Mouse (Mus musculus) lung, postnatal 4 days (tissue): ENCODE results near the gene Aplf.
"Not testable (repeated sequence)": the region's sequence is repeated elsewhere in the genome, so short reads cannot be mapped to it uniquely, and the experiment has no call there.

ENCODE experiments used
- DNase-seq, 2 experiments: peaks; one replicate each; pipeline ENCODE4 v3.0.0; 2021

The Aplf gene

GRCm38 (mm10) chr6:87671771-87672517, at the start of gene Aplf:
Gene Aplf, minus strand, starts transcription at chr6:87672193.
- DNase-seq, result peak; percentile 91 to 93

DNA sequence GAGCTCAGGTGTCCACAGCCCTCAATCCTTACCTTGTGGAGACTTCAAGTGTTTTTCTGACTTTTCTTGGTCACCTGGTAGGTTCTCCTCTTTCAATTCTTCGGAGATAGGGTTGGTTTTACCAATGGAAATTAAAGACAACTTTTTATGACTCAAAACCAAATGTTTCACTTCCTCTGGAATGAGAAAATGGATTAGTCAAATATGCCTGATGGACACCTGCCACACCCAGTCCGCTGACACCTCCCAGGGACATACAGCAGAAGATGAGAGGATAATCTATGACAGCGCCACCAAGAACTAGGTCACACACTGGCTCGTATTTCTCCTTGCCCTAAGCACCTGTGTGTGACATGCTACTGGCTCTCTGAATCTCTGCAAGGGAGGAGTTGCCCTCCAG, 42.1 kb upstream of the Aplf start:
- no peak for DNase-seq

DNA sequence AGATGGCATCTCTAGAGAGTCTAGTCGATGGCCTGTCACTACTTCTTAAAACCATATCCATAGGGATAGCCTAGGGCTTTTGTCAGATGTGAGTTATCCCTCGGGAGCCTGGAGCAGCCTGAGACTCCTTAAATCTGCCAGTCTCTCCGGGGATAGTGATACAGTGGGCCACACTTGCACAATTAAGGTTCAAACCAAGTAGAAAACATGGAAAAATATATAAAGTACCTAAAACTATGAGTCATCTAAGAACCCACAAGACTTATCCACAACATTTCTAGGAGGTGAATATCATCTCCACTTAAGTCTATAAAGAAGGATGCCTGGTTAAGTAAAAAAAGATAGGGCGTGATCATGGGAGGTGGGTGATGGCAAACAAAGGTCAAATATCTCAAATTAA, 40.3 kb upstream of the Aplf start:
- no peak for DNase-seq

- DNase-seq, result peak in 1 of 2 experiments; percentile 21
Observed at GRCm38 (mm10) chr6:87706246-87706645, 34.3 kb upstream of the Aplf start.

DNA sequence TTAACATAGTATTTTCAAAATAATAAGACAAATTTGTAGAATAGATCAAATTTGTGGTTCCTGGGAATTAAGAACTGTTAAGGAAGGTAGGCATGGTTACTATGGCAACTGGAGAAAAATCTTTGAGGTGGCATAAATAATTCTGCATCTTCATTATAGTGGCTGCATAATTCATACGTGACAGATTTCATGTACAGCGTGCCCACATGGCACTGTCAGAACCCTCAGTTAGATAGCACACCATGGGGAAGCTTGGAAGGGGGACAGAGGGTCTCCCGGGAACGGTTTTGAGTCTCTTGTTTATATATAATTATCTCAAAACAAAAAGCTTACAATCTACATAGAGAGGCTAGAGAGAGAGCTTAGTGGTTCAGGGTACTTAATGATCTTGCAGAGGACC, 24.6 kb upstream of the Aplf start:
- no peak for DNase-seq

DNA sequence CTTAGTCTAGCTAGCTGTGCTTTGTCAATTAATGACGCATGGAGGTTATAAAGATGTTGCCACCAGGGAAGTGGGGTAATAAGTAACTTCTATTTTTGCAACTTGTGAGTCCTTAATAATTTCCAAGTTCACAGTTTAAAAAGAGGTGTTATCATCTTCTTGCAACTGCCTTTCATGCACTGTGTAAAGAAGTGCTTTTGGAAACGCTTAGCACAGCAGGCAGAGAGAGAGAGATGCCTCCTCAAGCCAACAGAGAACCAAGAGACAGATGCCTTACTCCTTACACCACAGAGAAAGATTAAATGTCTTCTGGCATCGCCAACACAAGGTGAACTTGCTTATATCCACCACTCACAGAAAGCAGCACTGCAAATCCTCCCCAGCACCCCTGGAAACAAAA, 24.0 kb upstream of the Aplf start:
- no peak for DNase-seq

- no peak for DNase-seq
Observed at GRCm38 (mm10) chr6:87680418-87680817, 8.4 kb upstream of the Aplf start.

DNA sequence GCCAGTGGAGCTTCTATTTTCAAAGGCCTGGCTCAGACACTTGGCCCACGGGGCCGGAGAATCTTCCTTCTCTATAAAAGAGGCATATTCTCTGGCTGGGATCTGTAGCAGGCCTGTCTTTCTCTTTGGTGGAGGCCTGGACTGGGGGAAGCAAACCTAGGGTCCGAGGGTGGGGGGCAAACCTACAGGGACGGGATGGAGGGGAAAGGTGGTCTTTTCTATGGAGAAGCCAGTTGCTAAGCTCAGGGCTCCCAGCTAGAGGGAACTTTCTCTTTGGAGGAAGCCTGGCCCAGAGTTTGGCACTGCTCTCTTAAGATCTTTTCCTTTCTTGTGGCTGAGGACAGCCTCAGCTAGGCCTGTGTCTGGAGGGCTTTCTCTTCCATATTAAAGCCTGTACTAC, 668 bp upstream of the Aplf start:
- DNase-seq, result no peak

- DNase-seq, result no peak
Observed at GRCm38 (mm10) chr6:87671353-87671752, 640 bp downstream of the Aplf start.

DNA sequence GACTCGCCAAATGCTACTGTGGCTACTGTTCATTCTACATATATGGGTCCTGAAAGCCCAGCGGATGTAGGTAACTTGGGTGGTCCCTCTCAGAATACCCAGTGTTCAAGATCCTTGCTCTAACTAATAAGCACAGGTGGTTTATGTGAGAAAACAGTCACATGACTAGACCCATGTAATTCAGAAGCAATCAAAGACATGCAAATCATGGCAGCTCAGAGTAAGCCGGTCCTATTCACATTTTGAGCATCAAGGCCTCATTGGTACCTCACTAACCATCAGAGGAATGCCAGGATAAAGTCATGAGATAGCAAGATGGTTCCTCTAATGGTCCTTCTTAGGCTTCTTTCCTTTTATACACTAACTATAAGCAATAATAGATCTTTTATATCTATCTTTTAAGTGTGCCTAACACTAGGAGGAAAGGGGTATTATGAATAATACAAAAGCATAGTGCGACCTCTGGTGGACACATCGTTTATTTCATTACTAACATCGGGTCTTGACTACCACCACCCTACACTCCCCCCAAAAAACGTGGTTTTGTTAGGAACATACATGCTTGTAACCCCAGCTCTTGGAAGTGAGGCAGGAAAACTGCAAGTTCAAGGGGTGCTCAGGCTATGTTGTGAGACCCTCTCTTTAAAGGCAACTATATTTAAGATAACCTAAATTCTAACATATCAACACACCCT, 2.0 kb downstream of the Aplf start:
- DNase-seq, result peak in 1 of 2 experiments; percentile 61

DNA sequence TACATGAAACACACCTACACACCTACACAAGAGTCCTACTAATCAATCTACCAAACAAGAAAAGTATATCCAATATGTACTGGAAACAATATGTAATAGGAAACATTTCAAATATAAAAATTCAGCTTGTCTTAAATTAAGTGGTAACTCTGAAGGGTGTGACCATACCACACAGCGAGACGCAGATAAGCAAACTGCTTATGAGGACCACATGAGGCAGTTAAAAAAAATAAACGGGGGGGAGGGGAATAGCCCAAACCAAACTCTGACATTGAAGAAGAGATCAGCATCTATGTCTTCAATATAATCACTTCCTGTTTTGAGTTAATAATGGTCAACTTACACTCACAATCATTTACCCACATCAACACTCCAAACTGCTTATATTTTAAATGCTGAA, 3.3 kb downstream of the Aplf start:
- DNase-seq, result no peak

DNA sequence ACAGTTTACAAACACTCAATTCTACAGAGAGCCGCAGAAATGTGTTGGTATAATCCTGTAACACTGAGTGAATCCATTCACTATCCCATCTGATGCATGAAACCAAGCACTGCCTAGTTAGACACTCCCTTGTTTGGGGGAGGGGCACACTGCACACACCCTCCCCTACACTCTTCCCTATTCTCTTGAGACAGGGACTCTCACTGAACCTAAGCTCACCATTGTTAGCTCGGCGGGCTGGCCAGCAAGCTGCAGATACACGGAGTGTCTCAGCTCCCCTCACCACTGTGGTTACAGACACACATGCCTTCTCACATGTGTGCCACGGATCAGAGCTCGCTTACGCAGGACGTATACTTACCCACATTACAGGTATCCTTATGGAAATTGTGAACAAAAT, 4.2 kb downstream of the Aplf start:
- no peak for DNase-seq

- no peak for DNase-seq
Observed at GRCm38 (mm10) chr6:87663445-87663844, 8.5 kb downstream of the Aplf start.

- no peak for DNase-seq
Observed at GRCm38 (mm10) chr6:87662197-87662596, 9.8 kb downstream of the Aplf start.

GRCm38 (mm10) chr6:87661707-87662106, 10.3 kb downstream of the Aplf start:
- no peak for DNase-seq

GRCm38 (mm10) chr6:87658816-87659215, 13.2 kb downstream of the Aplf start:
- no peak for DNase-seq

GRCm38 (mm10) chr6:87653904-87654638, 17.9 kb downstream of the Aplf start:
- DNase-seq, result no peak

GRCm38 (mm10) chr6:87653478-87653877, 18.5 kb downstream of the Aplf start:
- DNase-seq, result no peak

- DNase-seq, result no peak
Observed at GRCm38 (mm10) chr6:87652670-87653069, 19.3 kb downstream of the Aplf start.

GRCm38 (mm10) chr6:87651787-87652186, 20.2 kb downstream of the Aplf start:
- no peak for DNase-seq

DNA sequence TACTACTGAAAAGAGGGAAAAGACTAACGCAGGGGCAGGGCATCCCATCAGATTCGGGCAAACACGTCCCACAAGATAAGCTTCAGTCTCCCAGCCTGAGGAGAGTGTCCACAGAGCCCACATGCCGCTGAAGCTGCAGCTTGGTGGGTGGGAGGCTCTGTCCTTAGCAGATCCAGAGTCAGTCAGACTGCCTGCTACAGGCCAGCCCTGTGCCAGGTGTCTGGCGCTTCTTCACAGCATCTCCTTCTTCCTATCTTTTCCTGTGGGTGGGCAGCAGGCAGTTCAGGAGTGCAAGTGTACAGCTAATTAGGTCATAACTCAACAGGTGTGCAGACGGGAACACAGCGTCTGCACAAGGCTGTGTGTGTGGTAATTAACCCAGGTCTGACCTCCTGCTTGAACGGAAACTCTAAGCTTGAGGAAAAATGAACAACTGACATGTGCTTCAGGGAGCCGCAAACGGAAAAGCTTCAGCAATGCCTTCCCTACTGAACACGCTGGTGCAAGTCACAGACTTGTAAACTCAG, 33.8 kb downstream of the Aplf start:
- DNase-seq, result no peak

DNA sequence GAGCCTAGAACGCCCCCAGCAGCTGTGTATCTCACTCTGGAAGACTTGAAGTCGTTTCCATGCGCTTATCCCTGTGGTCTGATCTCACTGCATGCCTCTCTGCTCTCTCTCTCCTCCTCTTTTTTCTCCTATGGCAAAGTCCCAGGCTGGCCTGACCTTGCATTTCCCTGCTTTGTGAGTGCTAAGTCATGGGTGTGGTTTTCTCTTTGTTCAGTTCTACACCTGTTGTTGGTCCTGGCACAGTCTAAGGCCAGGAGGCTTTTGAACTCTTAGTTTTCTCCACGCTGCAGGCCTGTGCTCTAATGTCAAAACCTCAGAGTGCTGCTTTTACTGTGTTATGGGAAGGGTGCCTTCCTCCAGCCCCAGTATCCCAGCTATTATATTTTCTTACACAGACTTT, 39.8 kb downstream of the Aplf start:
- DNase-seq, result no peak

GRCm38 (mm10) chr6:87628936-87629335, 43.1 kb downstream of the Aplf start:
- not testable (repeated sequence) for DNase-seq

DNA sequence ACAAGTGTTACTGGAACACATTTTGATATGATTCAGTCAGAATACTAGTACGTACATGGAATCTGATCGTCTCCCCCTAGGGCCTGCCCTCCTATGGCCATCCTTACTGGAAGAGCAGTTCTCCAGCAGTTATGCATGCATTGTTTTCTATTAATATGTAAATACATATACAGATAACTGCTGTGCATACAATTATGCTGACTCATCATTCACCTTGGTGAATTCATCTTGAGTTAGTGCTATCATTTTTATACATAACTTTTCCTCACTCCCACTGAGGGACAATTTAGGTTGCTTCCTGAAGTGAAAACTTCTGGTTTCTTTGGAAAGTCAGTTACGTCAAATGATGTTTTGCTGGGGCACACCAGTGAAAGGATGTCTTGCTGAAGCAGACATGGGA, 48.8 kb downstream of the Aplf start:
- no peak for DNase-seq
